Mouse (Mus musculus) adrenal gland, adult 8-10 months (tissue): Measurements from ENCODE around the gene Zfp213. TPM values are rescaled to one million over a fixed set of nuclear protein-coding genes. Genes with fewer than 3 reads are reported as not detected.

Experiments
- total RNA-seq, 4 experiments: library from RNA; stranded (reverse); gene quantifications; 2 replicates each; pipeline ENCODE4 v1.2.4; 2022

Gene Zfp213
- total RNA-seq, 4 experiments from 2014 or later: 12.0 to 15.5 (median 12.9) TPM

Other genes with a start within 250 kb of the Zfp213 start
- gene Vmn2r115, start 220.5 kb downstream of the Zfp213 start, total RNA-seq: under 1 TPM in 1 of 4 experiments, not detected in 3; 0.03 TPM
- not detected for gene Vmn2r116, start 179.6 kb downstream of the Zfp213 start, total RNA-seq
- not detected for gene Vmn2r117, start 84.5 kb downstream of the Zfp213 start, total RNA-seq
- 10 to 100 TPM in 3 of 4 experiments, 1 to 10 TPM in 1; 8.2 to 19.2 (median 14.6) TPM for gene Zfp13, start 35.2 kb upstream of the Zfp213 start, total RNA-seq
- not detected for gene Zscan10, start 36.6 kb upstream of the Zfp213 start, total RNA-seq
- under 1 TPM in 3 of 4 experiments, not detected in 1; 0.06 to 0.13 (median 0.09) TPM for gene Mmp25, start 81.0 kb upstream of the Zfp213 start, total RNA-seq
- not detected for gene Bicdl2, start 96.3 kb upstream of the Zfp213 start, total RNA-seq
- 100 to 1,000 TPM; 136 to 169 (median 147) TPM for gene Hcfc1r1, start 109.4 kb upstream of the Zfp213 start, total RNA-seq
- 10 to 100 TPM; 24.7 to 28.3 (median 26.7) TPM for gene Thoc6, start 109.6 kb upstream of the Zfp213 start, total RNA-seq
- gene Tnfrsf12a, start 113.2 kb upstream of the Zfp213 start, total RNA-seq: 100 to 1,000 TPM; 156 to 243 (median 195) TPM
- gene Cldn6, start 115.0 kb upstream of the Zfp213 start, total RNA-seq: not detected
- under 1 TPM in 2 of 4 experiments, not detected in 2; 0.17 to 0.38 TPM for gene Cldn9, start 119.8 kb upstream of the Zfp213 start, total RNA-seq
- gene 1520401A03Rik, start 158.5 kb upstream of the Zfp213 start, total RNA-seq: 10 to 100 TPM in 3 of 4 experiments, 1 to 10 TPM in 1; 2.4 to 62.8 (median 19.6) TPM
- 1 to 10 TPM; 1.7 to 6.2 (median 3.6) TPM for gene Pkmyt1, start 162.1 kb upstream of the Zfp213 start, total RNA-seq
- gene Paqr4, start 176.6 kb upstream of the Zfp213 start, total RNA-seq: 10 to 100 TPM in 3 of 4 experiments, 1 to 10 TPM in 1; 7.7 to 17.9 (median 12.0) TPM
- gene Kremen2, start 181.6 kb upstream of the Zfp213 start, total RNA-seq: under 1 TPM in 3 of 4 experiments, not detected in 1; 0.17 to 0.30 (median 0.26) TPM
- gene Flywch1, start 207.4 kb upstream of the Zfp213 start, total RNA-seq: 100 to 1,000 TPM in 2 of 4 experiments, 10 to 100 TPM in 2; 82.9 to 115 (median 102) TPM
- gene Flywch2, start 221.8 kb upstream of the Zfp213 start, total RNA-seq: 10 to 100 TPM in 3 of 4 experiments, 1 to 10 TPM in 1; 5.8 to 15.4 (median 13.1) TPM
- gene Srrm2, start 226.3 kb upstream of the Zfp213 start, total RNA-seq: 1,000 to 10,000 TPM in 1 of 4 experiments, 100 to 1,000 TPM in 3; 612 to 1,355 (median 855) TPM